Mouse (Mus musculus): ENCODE measurements around the gene Uqcrh. TPM values are rescaled to one million over a fixed set of nuclear protein-coding genes. Genes with fewer than 3 reads are reported as not detected.

The Uqcrh gene
- polyA plus RNA-seq, 1 experiment = 360 TPM

- Histone ChIP-seq H3K4me1 (ENCODE audit: control insufficient read depth, insufficient read depth, low read length) (0 out of 2 replicates have a peak, but pooled peaks cover 3% of the 10 kb centered on the region), H3K27ac (ENCODE audit: insufficient read depth, low read length) (no peak overlapping the region), H3K4me3 (ENCODE audit: insufficient read depth, low read length) (no peak overlapping the region)
- TF ChIP-seq CTCF (IDR thresholded peaks at IDR 0.05; ENCODE audit: borderline replicate concordance, insufficient read depth, low read length) = no peak
- TF ChIP-seq POLR2A (IDR thresholded peaks at IDR 0.05; ENCODE audit: low read depth, low read length) = no peak
Observed at GRCm38 (mm10) chr4:116059012-116059726, 15.7 kb downstream of the Uqcrh start.

- Histone ChIP-seq H3K4me3 (ENCODE audit: insufficient read depth, low read length) (no peak overlapping the region), H3K27ac (ENCODE audit: insufficient read depth, low read length) (no peak overlapping the region), H3K4me1 (ENCODE audit: control insufficient read depth, insufficient read depth, low read length) (0 out of 2 replicates have a peak, but pooled peaks cover 3% of the 10 kb centered on the region)
- TF ChIP-seq POLR2A (IDR thresholded peaks at IDR 0.05; ENCODE audit: low read depth, low read length) (no peak), CTCF (IDR thresholded peaks at IDR 0.05; ENCODE audit: borderline replicate concordance, insufficient read depth, low read length) (no peak)
Observed at GRCm38 (mm10) chr4:116057559-116057958, 17.3 kb downstream of the Uqcrh start.

GRCm38 (mm10) chr4:116053399-116053961 lies 21.4 kb downstream of the Uqcrh start, which contains the start of gene Nsun4:
Nsun4 (minus strand) TSS chr4:116053876.
- TF ChIP-seq CTCF (IDR thresholded peaks at IDR 0.05; ENCODE audit: borderline replicate concordance, insufficient read depth, low read length) (no peak), POLR2A (IDR thresholded peaks at IDR 0.05; ENCODE audit: low read depth, low read length) (peak; percentile 97)
- H3K4me1 ChIP-seq (ENCODE audit: control insufficient read depth, insufficient read depth, low read length) = peaks cover 3% of the 10 kb centered on the region; the same call in 1 of the 2 replicates
- H3K27ac ChIP-seq (ENCODE audit: insufficient read depth, low read length) = peak within 1 kb of the TSS; percentile 93
- H3K4me3 ChIP-seq (ENCODE audit: insufficient read depth, low read length) = peak within 1 kb of the TSS; percentile 60

GRCm38 (mm10) chr4:116052526-116053293 lies 22.2 kb downstream of the Uqcrh start:
- peak overlapping the region; percentile 93 for H3K27ac ChIP-seq (ENCODE audit: insufficient read depth, low read length)
- TF ChIP-seq CTCF (IDR thresholded peaks at IDR 0.05; ENCODE audit: borderline replicate concordance, insufficient read depth, low read length) (0 out of 2 replicates have a peak, but pooled peaks have one; percentile 11), POLR2A (IDR thresholded peaks at IDR 0.05; ENCODE audit: low read depth, low read length) (no peak)
- peaks cover 3% of the 10 kb centered on the region; the same call in 1 of the 2 replicates for H3K4me1 ChIP-seq (ENCODE audit: control insufficient read depth, insufficient read depth, low read length)
- H3K4me3 ChIP-seq (ENCODE audit: insufficient read depth, low read length) = peak overlapping the region; percentile 60

- H3K27ac ChIP-seq (ENCODE audit: insufficient read depth, low read length) = no peak overlapping the region
- no peak overlapping the region for H3K4me3 ChIP-seq (ENCODE audit: insufficient read depth, low read length)
- TF ChIP-seq POLR2A (IDR thresholded peaks at IDR 0.05; ENCODE audit: low read depth, low read length) = no peak
- TF ChIP-seq CTCF (IDR thresholded peaks at IDR 0.05; ENCODE audit: borderline replicate concordance, insufficient read depth, low read length) = no peak
- H3K4me1 ChIP-seq (ENCODE audit: control insufficient read depth, insufficient read depth, low read length) = no peaks in the 10 kb centered on the region; the same call in 1 of the 2 replicates
Observed at GRCm38 (mm10) chr4:116049211-116049610, 25.7 kb downstream of the Uqcrh start.

- no peaks in the 10 kb centered on the region; the same call in 1 of the 2 replicates for H3K4me1 ChIP-seq (ENCODE audit: control insufficient read depth, insufficient read depth, low read length)
- H3K27ac ChIP-seq (ENCODE audit: insufficient read depth, low read length) = no peak overlapping the region
- H3K4me3 ChIP-seq (ENCODE audit: insufficient read depth, low read length) = no peak overlapping the region
- TF ChIP-seq CTCF (IDR thresholded peaks at IDR 0.05; ENCODE audit: borderline replicate concordance, insufficient read depth, low read length) (no peak), POLR2A (IDR thresholded peaks at IDR 0.05; ENCODE audit: low read depth, low read length) (no peak)
Observed at GRCm38 (mm10) chr4:116048130-116048920, 26.5 kb downstream of the Uqcrh start.

GRCm38 (mm10) chr4:116047681-116048080 lies 27.2 kb downstream of the Uqcrh start:
- no peak overlapping the region for H3K27ac ChIP-seq (ENCODE audit: insufficient read depth, low read length)
- H3K4me1 ChIP-seq (ENCODE audit: control insufficient read depth, insufficient read depth, low read length) = no peaks in the 10 kb centered on the region; the same call in 1 of the 2 replicates
- TF ChIP-seq POLR2A (IDR thresholded peaks at IDR 0.05; ENCODE audit: low read depth, low read length) (no peak), CTCF (IDR thresholded peaks at IDR 0.05; ENCODE audit: borderline replicate concordance, insufficient read depth, low read length) (no peak)
- H3K4me3 ChIP-seq (ENCODE audit: insufficient read depth, low read length) = no peak overlapping the region

- TF ChIP-seq POLR2A (IDR thresholded peaks at IDR 0.05; ENCODE audit: low read depth, low read length) = no peak
- TF ChIP-seq CTCF (IDR thresholded peaks at IDR 0.05; ENCODE audit: borderline replicate concordance, insufficient read depth, low read length) = no peak
- Histone ChIP-seq H3K4me3 (ENCODE audit: insufficient read depth, low read length) (no peak overlapping the region), H3K27ac (ENCODE audit: insufficient read depth, low read length) (no peak overlapping the region), H3K4me1 (ENCODE audit: control insufficient read depth, insufficient read depth, low read length) (no peaks in the 10 kb centered on the region)
Observed at GRCm38 (mm10) chr4:116046604-116047003, 28.3 kb downstream of the Uqcrh start.

- Histone ChIP-seq H3K27ac (ENCODE audit: insufficient read depth, low read length) (no peak overlapping the region), H3K4me3 (ENCODE audit: insufficient read depth, low read length) (no peak overlapping the region), H3K4me1 (ENCODE audit: control insufficient read depth, insufficient read depth, low read length) (no peaks in the 10 kb centered on the region)
- no peak for TF ChIP-seq POLR2A (IDR thresholded peaks at IDR 0.05; ENCODE audit: low read depth, low read length)
- no peak for TF ChIP-seq CTCF (IDR thresholded peaks at IDR 0.05; ENCODE audit: borderline replicate concordance, insufficient read depth, low read length)
Observed at GRCm38 (mm10) chr4:116042186-116042585, 32.7 kb downstream of the Uqcrh start.

All from embryonic fibroblast, embryonic 13.5 days (primary cell).